Mouse (Mus musculus) intestine, embryonic 16.5 days (tissue): ENCODE measurements around the gene Dars. TPM values are rescaled to one million over a fixed set of nuclear protein-coding genes. Genes with fewer than 3 reads are reported as not detected.
A peak's percentile ranks its signal among the peaks of the same experiment; 100 is the strongest.

Experiments used
- ATAC-seq: fragments of 200-750 bp; cut with Nextera tagmentation; 2 replicates; pipeline ENCODE4 v1.8.0; 2017; ENCODE audit warnings: moderate TSS enrichment, moderate library complexity
- H3K27ac ChIP-seq: fragments of 300-500 bp; sonication (generic); 2 replicates; pipeline ENCODE4 v1.5.1; 2014; ENCODE audit warnings: mild to moderate bottlenecking, low read length
- H3K27me3 ChIP-seq: fragments of 300-500 bp; sonication (generic); replicated peaks from 2 replicates; pipeline ENCODE4 v1.6.1; 2014; ENCODE audit warnings: low read length, control low read depth, mixed read lengths; ENCODE audit not compliant: control insufficient read depth, insufficient read depth
- H3K36me3 ChIP-seq: fragments of 300-500 bp; sonication (generic); 2 replicates; pipeline ENCODE4 v1.6.1; 2014; ENCODE audit warnings: low read length, control low read depth; ENCODE audit not compliant: control insufficient read depth, insufficient read depth
- H3K4me1 ChIP-seq: fragments of 300-500 bp; sonication (generic); 2 replicates; pipeline ENCODE4 v1.6.1; 2014; ENCODE audit warnings: low read length, control low read depth, mixed read lengths; ENCODE audit not compliant: control insufficient read depth, insufficient read depth
- H3K4me2 ChIP-seq: fragments of 300-500 bp; sonication (generic); 2 replicates; pipeline ENCODE4 v1.6.1; 2014; ENCODE audit warnings: low read depth, low read length, control low read depth
- H3K4me3 ChIP-seq: fragments of 300-500 bp; sonication (generic); 2 replicates; pipeline ENCODE4 v1.5.1; 2014; ENCODE audit warnings: mild to moderate bottlenecking, low read length
- H3K9ac ChIP-seq: fragments of 300-500 bp; sonication (generic); 2 replicates; pipeline ENCODE4 v1.6.1; 2014; ENCODE audit warnings: low read depth, low read length
- H3K9me3 ChIP-seq: fragments of 300-500 bp; sonication (generic); 2 replicates; pipeline ENCODE4 v1.6.1; 2016; ENCODE audit warnings: low read length, control low read depth; ENCODE audit not compliant: control insufficient read depth
- WGBS: fragments of 180-500 bp; shearing (Covaris S2); extraction: QIAGEN DNeasy Blood & Tissue Kit; methylation state at CpG from one replicate; pipeline ENCODE4 v1.1.7; 2014; 5-methylcytosine and 5-hydroxymethylcytosine counted together
- polyA plus RNA-seq: library from polyadenylated mRNA; unstranded; fragments of >200 nt; fragmentation: Nextera tagmentation; extraction: Ambion mirVana; gene quantifications from 2 replicates; pipeline ENCODE4 v1.2.1, GENCODE M21; 2015

Dars gene
- polyA plus RNA-seq, 1 experiment from 2014 or later = 178 TPM

DNA sequence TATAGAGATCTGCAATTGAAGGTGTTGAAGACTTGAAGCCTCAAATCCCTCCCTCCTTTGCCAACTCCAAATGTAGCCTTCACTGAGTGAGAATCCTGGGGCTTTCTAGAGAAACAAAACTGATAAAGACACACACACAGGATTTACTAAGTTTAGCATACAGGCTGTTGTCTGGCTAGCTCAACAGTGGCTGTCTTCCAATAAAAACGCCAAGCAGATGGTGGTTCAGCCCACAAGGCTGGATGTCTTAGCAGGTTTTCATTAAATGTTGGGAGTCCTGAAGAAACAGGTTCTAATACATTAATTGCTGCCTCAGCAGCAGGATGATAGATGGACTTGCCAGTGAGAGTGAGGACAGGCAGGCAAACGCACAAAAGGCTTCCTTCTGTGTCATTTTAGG, 56.6 kb downstream of the Dars start:
- Histone ChIP-seq H3K4me3 (no peak overlapping the region), H3K9me3 (no peaks in the 10 kb centered on the region), H3K27me3 (no peaks in the 10 kb centered on the region), H3K9ac (no peak overlapping the region), H3K36me3 (peaks cover 9% of the 10 kb centered on the region; the same call in 1 of the 2 replicates), H3K4me1 (peaks cover 18% of the 10 kb centered on the region), H3K4me2 (no peak overlapping the region), H3K27ac (no peak overlapping the region)
- no peak for ATAC-seq
- WGBS = 66% methylated on average over 2 of the region's 2 CpGs

DNA sequence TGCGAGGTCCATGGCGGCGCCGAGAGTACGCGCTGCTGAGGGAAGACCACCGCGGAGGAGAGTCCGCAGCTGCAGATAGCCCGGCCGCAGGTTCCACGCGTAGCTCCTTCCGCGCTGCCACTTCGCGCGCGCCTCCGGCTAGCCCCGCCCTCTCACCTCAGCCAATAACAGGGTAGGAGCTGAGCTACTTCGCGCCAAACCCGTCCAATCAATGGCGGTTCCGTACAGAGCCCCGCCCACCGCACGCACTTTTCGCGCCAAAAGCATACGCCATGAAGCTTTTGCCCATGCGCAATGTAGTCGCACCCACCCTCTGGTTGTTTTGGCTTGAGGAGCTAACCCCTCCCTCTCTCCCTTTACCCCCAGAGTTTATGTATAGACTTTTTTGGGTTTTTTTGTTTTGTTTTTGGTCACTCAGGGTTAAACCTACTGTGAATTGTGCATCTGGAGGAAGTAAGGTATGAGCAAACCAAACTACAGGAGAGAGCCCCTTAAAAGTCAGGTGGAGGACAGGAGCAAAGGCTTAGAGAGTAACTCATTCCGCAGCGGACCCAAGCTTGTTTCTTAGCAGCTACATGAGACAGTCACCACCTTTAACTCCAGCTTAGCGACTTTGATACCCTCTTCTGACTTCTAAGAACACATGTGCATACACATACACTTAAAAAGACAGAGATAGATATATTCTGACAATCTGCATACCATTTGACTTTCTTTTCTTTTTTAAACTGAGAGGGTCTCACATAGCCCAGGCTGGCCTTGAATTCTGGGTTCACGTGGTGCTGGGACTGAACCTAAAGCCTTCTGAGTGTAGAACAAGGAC, 57.4 kb downstream of the Dars start, which contains the start of gene Mcm6:
Gene Mcm6 (minus strand): TSS at position 111 of the 823 bp plus-strand sequence.
- H3K9ac ChIP-seq = peak within 1 kb of the TSS; percentile 90
- peak within 1 kb of the TSS; percentile 59 for H3K4me2 ChIP-seq
- peaks cover 18% of the 10 kb centered on the region for H3K4me1 ChIP-seq
- WGBS = 1% methylated on average over 38 of the region's 38 CpGs
- H3K36me3 ChIP-seq = peaks cover 6% of the 10 kb centered on the region; the same call in 1 of the 2 replicates
- no peaks in the 10 kb centered on the region for H3K9me3 ChIP-seq
- no peaks in the 10 kb centered on the region for H3K27me3 ChIP-seq
- ATAC-seq = peak; percentile 98
- H3K4me3 ChIP-seq = peak within 1 kb of the TSS; percentile 94
- H3K27ac ChIP-seq = peak within 1 kb of the TSS; percentile 92

DNA sequence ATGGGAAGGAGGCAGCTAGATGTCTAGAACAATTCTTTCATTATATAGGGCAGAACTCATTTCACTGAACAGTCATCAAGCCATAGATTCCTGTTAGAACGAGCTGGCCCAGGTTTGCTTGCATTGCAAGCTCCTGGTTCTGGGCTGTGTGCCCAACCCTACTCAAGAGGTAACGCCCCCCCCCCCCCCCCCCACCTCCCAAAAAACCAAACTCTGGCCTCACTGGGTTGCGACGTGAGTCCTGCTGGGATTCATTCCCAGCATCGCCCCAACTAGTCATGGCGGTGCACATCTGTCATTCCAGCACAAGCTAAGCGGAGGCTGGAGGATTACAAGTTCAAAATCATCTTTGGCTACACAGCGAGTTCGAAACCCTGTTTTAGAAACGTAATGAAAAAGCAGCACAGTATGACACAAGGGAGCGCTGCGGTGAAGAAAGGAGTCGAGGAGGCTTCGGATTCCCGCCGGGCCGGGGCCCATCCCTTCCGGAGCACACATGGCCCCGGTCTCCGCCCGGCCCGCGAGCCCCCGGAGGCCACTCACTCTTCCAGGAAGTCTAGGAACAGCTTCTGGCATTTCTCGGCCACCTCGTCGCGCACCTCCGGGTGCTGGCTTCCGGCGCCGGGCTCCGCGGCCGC, 58.1 kb downstream of the Dars start:
- ATAC-seq = peak; percentile 85

DNA sequence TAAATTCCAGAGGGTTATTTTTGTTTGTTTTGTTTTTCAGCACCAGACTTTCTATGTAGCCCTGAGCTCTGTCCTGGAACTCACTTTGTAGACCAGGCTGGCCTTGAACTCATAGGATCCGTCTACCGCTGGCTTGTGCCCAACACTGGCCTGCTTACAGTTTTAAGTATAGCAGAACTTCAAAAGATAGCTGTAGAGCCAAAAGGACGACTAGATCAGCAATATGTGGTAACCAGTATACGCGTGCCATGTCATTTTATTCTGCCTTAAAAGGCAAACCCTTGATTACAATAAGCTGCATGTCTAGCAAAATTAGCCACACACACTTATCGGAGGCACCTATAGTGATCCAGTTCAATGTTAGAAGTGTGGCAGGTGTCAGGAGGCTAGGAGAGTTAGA, 58.9 kb downstream of the Dars start:
- Histone ChIP-seq H3K36me3 (peaks cover 9% of the 10 kb centered on the region), H3K27ac (no peak overlapping the region), H3K27me3 (no peaks in the 10 kb centered on the region), H3K4me2 (peak overlapping the region; percentile 59), H3K9ac (peak overlapping the region; percentile 90), H3K4me1 (peaks cover 18% of the 10 kb centered on the region), H3K4me3 (peak overlapping the region; percentile 94), H3K9me3 (no peaks in the 10 kb centered on the region)
- no peak for ATAC-seq
- WGBS = 55% methylated on average over 6 of the region's 6 CpGs

More for the DNA sequence above, 58.1 kb downstream of the Dars start:
- H3K4me3 ChIP-seq = peak overlapping the region; percentile 94
- peak overlapping the region; percentile 90 for H3K9ac ChIP-seq
- H3K36me3 ChIP-seq = peaks cover 7% of the 10 kb centered on the region
- no peaks in the 10 kb centered on the region for H3K9me3 ChIP-seq
- H3K27ac ChIP-seq = peak overlapping the region; percentile 92
- peaks cover 18% of the 10 kb centered on the region for H3K4me1 ChIP-seq
- H3K4me2 ChIP-seq = peak overlapping the region; percentile 59
- no peaks in the 10 kb centered on the region for H3K27me3 ChIP-seq
- WGBS = under 1% methylated on average over 35 of the region's 35 CpGs

DNA sequence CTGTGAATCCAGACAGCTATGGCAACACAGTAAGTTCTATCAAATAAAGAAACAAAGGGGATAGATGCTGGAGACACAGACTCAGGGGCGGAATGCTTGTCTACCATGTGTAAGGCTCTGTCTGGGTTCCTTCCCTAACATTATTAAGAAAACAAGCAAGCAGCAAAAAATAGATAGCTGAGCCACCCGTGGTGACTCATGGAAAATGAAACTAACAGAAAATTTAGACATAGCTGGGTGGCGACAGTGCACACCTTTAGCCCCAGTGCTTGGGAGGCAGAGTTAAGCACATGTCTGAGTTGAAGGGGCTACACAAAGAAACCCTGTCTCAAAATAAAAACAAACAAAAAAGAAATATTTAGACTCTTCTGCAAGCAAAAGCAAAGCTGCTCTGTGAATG, 59.7 kb downstream of the Dars start:
- 45% methylated on average over 3 of the region's 3 CpGs for WGBS
- H3K9me3 ChIP-seq = no peaks in the 10 kb centered on the region
- H3K27ac ChIP-seq = no peak overlapping the region; the same call in 1 of the 2 replicates
- H3K9ac ChIP-seq = peak overlapping the region; percentile 90
- no peak for ATAC-seq
- no peaks in the 10 kb centered on the region for H3K27me3 ChIP-seq
- peaks cover 9% of the 10 kb centered on the region; the same call in 1 of the 2 replicates for H3K36me3 ChIP-seq
- H3K4me3 ChIP-seq = peak overlapping the region; percentile 94
- H3K4me1 ChIP-seq = peaks cover 18% of the 10 kb centered on the region
- peak overlapping the region; percentile 59 for H3K4me2 ChIP-seq

DNA sequence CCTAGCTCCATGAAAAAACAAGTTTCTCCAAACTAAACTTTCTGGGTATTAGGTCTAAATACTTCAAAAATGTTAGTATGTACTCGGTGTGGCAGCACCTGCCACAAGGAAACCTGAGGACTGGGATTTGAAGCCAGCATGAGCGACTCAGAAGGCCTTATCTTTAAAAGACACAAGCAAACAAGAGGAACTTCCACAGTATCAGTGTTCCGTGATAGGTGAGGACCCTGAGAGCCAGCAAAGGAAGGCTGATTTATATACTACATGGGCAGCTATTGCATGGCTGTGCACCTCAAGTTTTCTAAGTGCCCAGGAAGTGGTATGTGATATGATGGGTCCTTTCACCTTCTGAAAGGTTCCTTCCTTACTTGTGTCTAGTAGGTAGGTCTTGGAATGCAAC, 64.1 kb downstream of the Dars start:
- Histone ChIP-seq H3K4me3 (no peak overlapping the region), H3K4me2 (no peak overlapping the region), H3K36me3 (peaks cover 12% of the 10 kb centered on the region), H3K9me3 (no peaks in the 10 kb centered on the region), H3K4me1 (peaks cover 13% of the 10 kb centered on the region), H3K9ac (no peak overlapping the region), H3K27me3 (no peaks in the 10 kb centered on the region), H3K27ac (no peak overlapping the region)
- ATAC-seq = no peak
- WGBS = 65% methylated on average over 3 of the region's 3 CpGs

DNA sequence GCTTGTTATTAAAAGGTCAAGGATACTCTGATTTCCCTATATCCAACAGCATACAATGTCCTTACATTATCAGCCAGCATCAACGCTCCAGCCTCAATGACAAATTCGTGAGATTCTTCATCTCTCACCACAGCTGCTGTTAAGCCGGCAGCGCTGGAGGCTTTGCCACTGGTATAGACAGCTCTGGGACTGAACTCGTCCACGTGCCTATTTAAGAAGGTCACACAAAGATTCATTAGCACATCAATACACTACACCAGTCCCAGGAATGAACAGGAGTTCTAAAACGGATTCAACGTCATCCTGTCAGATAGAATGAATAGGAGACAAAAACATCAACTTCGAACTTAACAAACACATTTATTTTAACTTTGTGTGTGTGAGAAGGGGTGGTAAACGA, 72.9 kb downstream of the Dars start:
- H3K4me2 ChIP-seq = no peak overlapping the region
- H3K27me3 ChIP-seq = no peaks in the 10 kb centered on the region
- WGBS = 83% methylated on average over 10 of the region's 10 CpGs
- no peak overlapping the region for H3K27ac ChIP-seq
- H3K36me3 ChIP-seq = peaks cover 18% of the 10 kb centered on the region
- no peak overlapping the region for H3K9ac ChIP-seq
- H3K9me3 ChIP-seq = no peaks in the 10 kb centered on the region
- no peak for ATAC-seq
- no peak overlapping the region for H3K4me3 ChIP-seq
- no peaks in the 10 kb centered on the region for H3K4me1 ChIP-seq

DNA sequence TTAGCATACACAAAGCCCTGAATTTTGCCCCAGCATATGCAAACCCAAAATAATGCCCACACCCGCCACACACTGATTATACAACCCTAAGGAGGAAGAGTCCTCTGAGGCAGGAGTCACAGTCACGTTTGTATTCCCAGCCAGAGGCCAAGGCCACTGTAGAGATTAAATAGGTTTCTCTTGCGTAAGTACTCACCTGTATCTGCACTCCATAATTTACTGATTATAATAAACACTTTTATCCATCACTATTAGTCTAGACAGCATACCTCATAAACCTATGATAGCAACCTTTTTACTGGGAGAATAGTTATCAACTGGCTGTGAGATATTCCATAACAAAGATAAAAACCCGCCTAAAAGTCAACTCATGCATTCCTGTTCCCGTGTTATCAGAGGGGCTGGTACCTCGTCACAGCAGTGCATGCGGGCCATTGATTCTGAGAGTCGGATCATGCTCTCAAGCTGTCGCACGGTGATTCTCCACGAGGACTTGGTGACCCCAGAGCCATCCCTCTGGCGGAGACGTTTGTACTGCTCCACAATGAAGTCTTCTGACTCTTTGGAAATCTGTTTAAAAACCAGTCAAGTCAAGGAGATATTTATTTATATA, 79.4 kb downstream of the Dars start:
- no peaks in the 10 kb centered on the region for H3K4me1 ChIP-seq
- peak; percentile 92 for ATAC-seq
- no peaks in the 10 kb centered on the region for H3K27me3 ChIP-seq
- no peak overlapping the region for H3K9ac ChIP-seq
- 71% methylated on average over 13 of the region's 13 CpGs for WGBS
- no peak overlapping the region for H3K4me3 ChIP-seq
- H3K4me2 ChIP-seq = no peak overlapping the region
- H3K27ac ChIP-seq = no peak overlapping the region
- H3K36me3 ChIP-seq = peaks cover 26% of the 10 kb centered on the region
- H3K9me3 ChIP-seq = no peaks in the 10 kb centered on the region

DNA sequence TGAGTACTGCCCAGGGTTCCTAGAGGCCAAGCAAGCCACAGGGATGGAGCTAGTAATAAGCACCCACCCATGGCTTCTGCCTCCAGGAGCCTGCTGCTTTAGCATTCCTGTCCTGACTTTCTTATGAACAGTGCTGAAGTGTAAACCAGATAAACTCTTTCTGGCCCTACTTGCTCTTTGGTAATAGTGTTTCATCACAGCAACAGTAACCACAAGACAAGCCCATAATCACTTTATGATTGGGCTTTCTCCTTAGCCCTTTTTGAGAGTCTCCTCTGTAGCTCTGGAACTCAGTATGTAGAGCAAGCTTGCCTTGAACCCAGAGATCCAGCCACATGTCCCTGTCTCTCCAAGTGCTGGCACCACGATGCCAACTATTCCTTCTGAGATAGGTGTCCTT, 86.9 kb downstream of the Dars start:
- WGBS = 89% methylated on average over 1 of the region's 1 CpGs
- ATAC-seq = peak; percentile 19; the same call in 1 of the 2 replicates
- Histone ChIP-seq H3K36me3 (peaks cover 9% of the 10 kb centered on the region; the same call in 1 of the 2 replicates), H3K4me2 (no peak overlapping the region), H3K9ac (no peak overlapping the region), H3K4me1 (no peaks in the 10 kb centered on the region), H3K27ac (no peak overlapping the region), H3K27me3 (no peaks in the 10 kb centered on the region), H3K9me3 (no peaks in the 10 kb centered on the region), H3K4me3 (no peak overlapping the region)
